Mouse (Mus musculus): ENCODE results near the gene 2310046K23Rik. TPM values are rescaled to one million over a fixed set of nuclear protein-coding genes. Genes with fewer than 3 reads are reported as not detected.

Gene 2310046K23Rik
- not detected in 2 replicates for total RNA-seq (2012; rRNA removed)
- polyA plus RNA-seq (2012; ENCODE audit: insufficient read depth in 1 of 2, insufficient read length in 2 of 2, low read depth in 1 of 2, low replicate concordance in 2 of 2, missing spikeins in 1 of 2), result not detected

DNA sequence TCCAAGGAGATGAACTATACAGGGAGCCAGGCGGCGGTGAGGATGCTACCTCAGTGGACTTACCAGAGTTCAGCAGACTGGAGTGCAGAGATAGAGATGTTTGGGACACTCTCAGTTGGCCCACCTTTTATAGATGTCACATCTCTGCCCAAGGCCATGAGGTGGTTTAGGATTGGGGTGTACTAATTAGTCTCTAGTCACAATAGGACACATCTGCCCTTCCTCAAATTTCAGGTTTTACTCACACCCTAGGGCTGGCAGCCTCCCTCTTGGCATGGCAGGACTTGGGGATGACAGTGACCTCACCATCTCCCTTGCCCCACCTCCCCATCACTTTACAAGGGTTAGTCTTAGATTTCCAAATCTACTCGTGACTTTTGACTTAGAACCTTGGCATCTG lies at the start of gene 2310046K23Rik:
Gene 2310046K23Rik (minus strand): TSS at position 101 of the 400 bp plus-strand sequence.
- Histone ChIP-seq H3K4me1 (ENCODE audit: control insufficient read depth in 1 of 2, insufficient read depth in 2 of 2, low read length in 2 of 2) (no peaks in the 10 kb centered on the region), H3K27me3 (ENCODE audit: control insufficient read depth in 1 of 2, insufficient read depth in 2 of 2, low read length in 2 of 2) (no peaks in the 10 kb centered on the region), H3K9ac (ENCODE audit: control insufficient read depth, low read depth, low read length, poor library complexity, severe bottlenecking) (no peak within 1 kb of the TSS), H3K9me3 (replicated peaks; ENCODE audit: insufficient read depth, low read length) (no peaks in the 10 kb centered on the region), H3K27ac (ENCODE audit: control insufficient read depth, low read depth, low read length) (no peak within 1 kb of the TSS), H3K4me3 (ENCODE audit: control insufficient read depth in 1 of 2, insufficient read depth in 1 of 2, low read depth in 2 of 2, low read length in 2 of 2) (no peak within 1 kb of the TSS), H3K79me2 (ENCODE audit: control insufficient read depth, insufficient read depth, low read length, poor library complexity) (no peaks in the 10 kb centered on the region), H3K36me3 (ENCODE audit: control insufficient read depth in 1 of 2, insufficient read depth in 2 of 2, low read length in 2 of 2) (no peaks in the 10 kb centered on the region)
- no peak for TF ChIP-seq POLR2A (IDR thresholded peaks at IDR 0.05; ENCODE audit: control insufficient read depth in 1 of 2, insufficient read depth in 1 of 2, low read depth in 1 of 2, low read length in 2 of 2, poor library complexity in 1 of 2)
- TF ChIP-seq SIN3A (IDR thresholded peaks at IDR 0.05; ENCODE audit: low read length), result no peak
- no peak for TF ChIP-seq HCFC1 (IDR thresholded peaks at IDR 0.05; ENCODE audit: low read depth, low read length)
- no peak for TF ChIP-seq ZC3H11A (IDR thresholded peaks at IDR 0.05; ENCODE audit: low read depth, low read length)
- no peak for TF ChIP-seq MAX (IDR thresholded peaks at IDR 0.05; ENCODE audit: low read length)
- TF ChIP-seq RCOR1 (IDR thresholded peaks at IDR 0.05; ENCODE audit: low read depth, low read length), result no peak
- TF ChIP-seq UBTF (IDR thresholded peaks at IDR 0.05; ENCODE audit: borderline replicate concordance, insufficient read depth, low read depth, low read length), result no peak
- TF ChIP-seq ETS1 (IDR thresholded peaks at IDR 0.05; ENCODE audit: low read depth, low read length), result no peak
- DNase-seq (ENCODE audit: low read depth, low spot score), result no peak

GRCm38 (mm10) chr3:92583164-92583826 lies 49.0 kb upstream of the 2310046K23Rik start:
- Histone ChIP-seq H3K4me3 (ENCODE audit: control insufficient read depth in 1 of 2, insufficient read depth in 1 of 2, low read depth in 2 of 2, low read length in 2 of 2) (no peak overlapping the region), H3K79me2 (ENCODE audit: control insufficient read depth, insufficient read depth, low read length, poor library complexity) (no peaks in the 10 kb centered on the region), H3K9ac (ENCODE audit: control insufficient read depth, low read depth, low read length, poor library complexity, severe bottlenecking) (no peak overlapping the region), H3K4me1 (ENCODE audit: control insufficient read depth in 1 of 2, insufficient read depth in 2 of 2, low read length in 2 of 2) (no peaks in the 10 kb centered on the region), H3K9me3 (replicated peaks; ENCODE audit: insufficient read depth, low read length) (no peaks in the 10 kb centered on the region), H3K36me3 (ENCODE audit: control insufficient read depth in 1 of 2, insufficient read depth in 2 of 2, low read length in 2 of 2) (no peaks in the 10 kb centered on the region), H3K27ac (ENCODE audit: control insufficient read depth, low read depth, low read length) (no peak overlapping the region), H3K27me3 (ENCODE audit: control insufficient read depth in 1 of 2, insufficient read depth in 2 of 2, low read length in 2 of 2) (no peaks in the 10 kb centered on the region)
- no peak for DNase-seq (ENCODE audit: low read depth, low spot score)
- TF ChIP-seq USF1 (IDR thresholded peaks at IDR 0.05; ENCODE audit: low read depth, low read length) (no peak), POLR2AphosphoS5 (IDR thresholded peaks at IDR 0.05; ENCODE audit: borderline replicate concordance, low read depth, low read length) (no peak), RCOR1 (IDR thresholded peaks at IDR 0.05; ENCODE audit: low read depth, low read length) (no peak), UBTF (IDR thresholded peaks at IDR 0.05; ENCODE audit: borderline replicate concordance, insufficient read depth, low read depth, low read length) (no peak), MAFK (IDR thresholded peaks at IDR 0.05; ENCODE audit: borderline replicate concordance, low read depth, low read length) (no peak), SMC3 (IDR thresholded peaks at IDR 0.05; ENCODE audit: low read depth, low read length) (no peak), CHD2 (IDR thresholded peaks at IDR 0.05; ENCODE audit: low read length) (no peak), USF2 (IDR thresholded peaks at IDR 0.05; ENCODE audit: borderline replicate concordance in 1 of 2, insufficient read depth in 1 of 2, low read depth in 1 of 2, low read length in 2 of 2) (no peak), SIN3A (IDR thresholded peaks at IDR 0.05; ENCODE audit: low read length) (no peak), MYC (IDR thresholded peaks at IDR 0.05; ENCODE audit: low read depth, low read length) (no peak), MAZ (IDR thresholded peaks at IDR 0.05; ENCODE audit: low read depth, low read length) (no peak), EP300 (IDR thresholded peaks at IDR 0.05; ENCODE audit: low read depth in 1 of 2, low read length in 2 of 2) (no peak), ZMIZ1 (IDR thresholded peaks at IDR 0.05; ENCODE audit: low read depth, low read length) (no peak), POLR2A (IDR thresholded peaks at IDR 0.05; ENCODE audit: control insufficient read depth in 1 of 2, insufficient read depth in 1 of 2, low read depth in 1 of 2, low read length in 2 of 2, poor library complexity in 1 of 2) (no peak), ZC3H11A (IDR thresholded peaks at IDR 0.05; ENCODE audit: low read depth, low read length) (no peak), POLR2AphosphoS2 (IDR thresholded peaks at IDR 0.05; ENCODE audit: low read length) (no peak), CHD1 (IDR thresholded peaks at IDR 0.05; ENCODE audit: low read depth, low read length) (no peak), TBP (IDR thresholded peaks at IDR 0.05; ENCODE audit: low read depth, low read length) (no peak), TCF12 (IDR thresholded peaks at IDR 0.05; ENCODE audit: low read depth, low read length) (no peak), ELF1 (IDR thresholded peaks at IDR 0.05; ENCODE audit: low read depth, low read length) (no peak)

Data from MEL (cell line).